Mouse (Mus musculus) frontal cortex, postnatal 14 days (tissue): ENCODE measurements around the gene Ugt1a9.

Experiments
- DNase-seq, 2 experiments: peaks; one replicate each; pipeline ENCODE4 v3.0.0; 2022; ENCODE audit warnings: low spot score in 2 of 2

Gene Ugt1a9

DNA sequence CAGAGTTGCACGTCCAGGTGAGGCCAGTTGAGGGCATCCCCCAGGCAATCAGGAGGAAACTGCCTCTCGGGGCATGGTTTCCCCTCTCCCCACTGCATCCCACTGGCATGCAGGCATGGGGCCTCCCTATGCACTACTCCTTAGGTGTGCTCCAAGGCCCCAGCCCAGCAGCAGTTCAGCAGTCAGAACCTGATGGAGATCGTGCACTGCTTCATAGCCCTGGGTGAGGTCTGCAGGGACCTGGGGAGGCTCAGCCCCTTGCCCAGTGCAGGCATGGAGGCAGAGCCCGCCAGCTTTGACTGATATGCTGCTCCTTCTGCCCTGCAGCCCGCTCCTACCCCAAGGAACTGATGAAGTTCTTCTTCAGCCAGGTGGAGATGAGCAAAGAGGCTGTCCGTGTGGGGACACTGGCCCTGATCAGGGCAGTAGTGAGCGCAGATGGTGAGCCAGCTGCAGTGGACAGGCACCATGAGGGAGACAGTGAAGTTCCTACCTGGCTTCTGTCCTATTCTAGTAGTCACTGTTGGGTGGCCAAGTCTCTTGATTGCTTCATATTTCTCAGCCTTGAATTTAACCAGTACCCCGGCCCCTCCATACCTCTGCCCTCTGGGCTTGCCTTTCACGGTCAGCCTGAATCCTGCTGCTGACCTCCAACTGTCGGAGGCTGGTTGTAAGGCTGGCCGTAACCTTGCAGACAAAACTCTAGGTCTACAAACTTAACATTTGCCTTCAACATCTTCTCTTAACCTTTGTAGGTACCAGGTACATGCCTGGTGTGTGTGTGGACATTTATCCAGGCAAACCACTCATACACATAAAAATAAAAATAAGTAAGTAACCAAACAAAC, 164.7 kb downstream of the Ugt1a9 start:
- DNase-seq: no peak

DNA sequence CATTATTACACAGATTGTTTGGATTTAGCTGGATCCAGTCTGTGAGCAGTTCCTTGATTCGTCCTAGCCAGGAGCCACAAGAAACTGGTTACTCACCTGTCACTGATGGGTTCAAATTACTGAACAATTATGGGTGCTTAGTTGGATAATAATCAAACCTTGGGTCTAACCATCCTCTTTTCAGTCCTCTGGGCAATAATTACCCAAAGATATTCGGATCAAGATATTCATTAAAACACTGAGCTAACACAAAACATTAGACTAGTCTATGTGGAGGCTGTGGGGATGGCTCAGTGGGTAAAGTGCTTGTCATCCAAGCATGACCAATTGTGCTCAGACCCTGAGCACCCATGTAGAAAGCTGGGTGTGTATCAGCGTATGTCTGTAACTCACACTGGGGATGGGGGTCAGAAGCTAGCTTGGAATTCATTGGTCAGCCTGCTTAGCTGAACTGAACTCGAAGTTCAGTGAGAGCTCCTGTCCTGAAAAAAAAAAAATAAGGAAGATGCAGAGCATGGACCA, 165.4 kb downstream of the Ugt1a9 start:
- DNase-seq: no peak

DNA sequence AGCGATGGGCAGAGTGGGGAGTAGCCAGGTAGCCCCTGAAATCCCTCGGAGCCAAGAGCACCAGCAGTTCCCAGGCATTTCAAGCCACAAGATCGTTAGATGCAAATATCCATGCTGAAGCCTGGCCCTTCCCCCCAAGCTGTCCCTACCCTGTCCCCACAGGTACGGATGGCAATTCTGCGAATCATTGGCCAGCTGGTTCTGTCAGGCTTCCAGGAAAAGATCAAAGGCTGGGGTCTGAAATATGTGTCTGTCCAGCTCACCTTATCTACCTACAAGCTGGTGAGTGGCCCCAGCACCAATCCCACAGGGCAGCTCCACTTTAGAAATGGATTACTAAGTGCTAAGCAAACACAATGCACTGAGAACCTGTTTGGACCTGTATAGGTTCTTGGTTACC, 166.7 kb downstream of the Ugt1a9 start:
- no peak for DNase-seq

DNA sequence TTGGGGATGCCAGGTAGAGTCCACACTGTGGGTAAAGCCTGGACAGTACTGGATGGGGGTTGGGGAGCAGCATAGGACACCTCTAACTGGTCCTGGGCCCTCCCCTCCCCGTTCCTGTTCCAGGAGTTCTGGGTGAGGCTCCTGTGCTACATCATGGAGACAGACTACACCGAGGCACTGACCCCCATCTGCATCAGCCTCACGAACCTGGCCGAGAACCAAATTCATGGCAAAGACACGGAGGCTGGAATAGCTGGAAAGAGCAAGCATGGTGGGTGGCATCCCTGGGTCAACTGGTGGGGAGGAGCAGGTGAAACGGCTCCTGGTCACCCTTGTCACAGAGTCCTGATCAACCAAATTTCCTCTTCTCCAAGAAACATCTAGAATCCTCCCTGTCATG, 168.2 kb downstream of the Ugt1a9 start:
- DNase-seq: no peak

DNA sequence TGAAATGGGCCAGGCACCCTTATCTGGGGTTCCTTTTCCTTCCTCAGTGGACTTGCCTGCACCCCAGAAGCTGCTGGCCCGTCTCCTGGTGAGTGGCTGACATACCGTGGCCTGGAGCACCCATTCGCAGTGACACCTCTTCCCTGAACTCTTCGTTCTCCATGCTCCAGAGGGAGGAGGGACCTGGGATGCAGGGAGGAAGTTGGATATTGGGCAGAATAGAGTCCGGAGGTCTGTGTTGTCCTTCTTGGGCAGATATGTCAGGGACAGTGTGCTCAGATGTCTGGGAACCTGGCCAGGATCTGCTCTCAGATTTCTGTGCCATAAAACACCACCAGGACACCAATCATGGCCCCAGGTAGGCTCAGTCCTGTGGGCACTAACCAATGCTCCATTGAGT, 169.5 kb downstream of the Ugt1a9 start:
- DNase-seq: no peak

DNA sequence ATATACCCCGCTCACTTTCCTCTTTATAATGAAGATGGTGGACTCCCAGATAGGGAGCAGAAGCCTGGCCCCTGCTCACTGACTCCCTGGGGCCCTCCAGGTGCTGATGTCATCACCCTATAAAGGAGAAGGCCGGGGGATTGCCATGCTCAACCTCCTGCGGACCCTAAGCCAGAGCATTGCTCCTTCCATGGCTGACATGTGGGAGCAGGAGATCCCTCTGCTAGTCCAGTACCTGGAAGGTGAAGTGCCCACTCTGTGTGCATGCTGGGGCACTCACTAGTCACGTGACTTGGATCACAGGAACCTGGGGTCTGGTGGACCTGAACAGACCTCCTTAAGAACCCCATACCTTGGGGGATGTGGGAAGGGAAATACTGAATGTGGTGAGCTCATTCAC, 170.0 kb downstream of the Ugt1a9 start:
- no peak for DNase-seq

DNA sequence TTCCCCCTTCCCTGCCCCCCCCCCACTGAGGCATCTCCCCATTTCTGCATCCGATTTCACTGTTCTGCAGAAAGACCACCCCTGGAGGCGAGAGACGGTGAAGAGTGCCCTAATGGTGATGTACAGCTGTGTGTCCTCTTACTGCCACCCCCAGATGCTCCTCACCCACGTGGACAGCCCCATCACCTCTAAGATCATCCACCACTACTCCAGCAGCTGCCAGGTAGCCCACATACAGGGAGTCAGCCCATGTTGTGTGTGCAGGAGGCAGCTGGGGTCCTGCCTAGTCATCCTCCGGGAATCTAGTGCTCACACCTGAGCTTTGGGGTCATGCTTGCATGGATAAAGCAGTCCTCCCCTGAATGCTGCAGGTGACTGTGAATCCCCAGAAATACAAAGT, 173.3 kb downstream of the Ugt1a9 start:
- no peak for DNase-seq

DNA sequence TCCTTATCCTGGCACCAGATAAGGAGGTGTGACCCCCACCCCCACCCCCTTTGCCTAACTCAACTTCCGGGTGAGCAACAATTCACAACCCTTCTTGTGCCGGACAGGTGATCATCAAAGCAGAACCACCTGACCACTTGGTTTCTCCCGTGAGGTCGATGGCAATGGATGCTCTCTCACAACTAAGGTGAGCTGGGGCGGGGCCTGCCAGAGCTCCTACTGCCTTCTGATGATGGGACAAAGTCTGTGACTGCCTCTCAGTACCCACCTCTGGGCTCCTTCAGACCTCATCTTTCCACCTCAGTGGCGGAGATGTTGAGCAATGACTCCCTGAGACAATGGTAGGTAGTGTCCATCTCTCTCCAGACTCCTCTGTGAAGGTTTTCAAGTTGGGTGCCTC, 175.3 kb downstream of the Ugt1a9 start:
- no peak for DNase-seq

DNA sequence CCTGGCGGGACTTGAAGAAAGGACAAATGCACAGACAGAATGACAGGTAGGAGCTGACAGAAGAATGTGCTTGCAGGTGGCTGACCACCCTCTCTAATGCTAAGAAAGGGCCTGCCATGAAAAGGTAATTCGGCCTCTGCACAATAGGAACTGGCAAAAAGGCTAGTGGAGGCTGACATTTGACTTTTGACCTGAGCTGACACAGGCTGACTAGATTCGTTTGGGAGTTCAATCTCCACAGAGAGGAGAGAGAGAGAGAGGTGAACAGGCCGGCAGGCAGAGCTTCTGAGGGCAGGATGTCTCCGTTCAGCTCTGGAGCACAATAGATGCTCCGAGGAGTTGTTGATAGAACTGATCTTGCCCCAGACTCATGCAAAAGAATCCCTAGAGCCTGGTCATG, 175.8 kb downstream of the Ugt1a9 start:
- DNase-seq: no peak

DNA sequence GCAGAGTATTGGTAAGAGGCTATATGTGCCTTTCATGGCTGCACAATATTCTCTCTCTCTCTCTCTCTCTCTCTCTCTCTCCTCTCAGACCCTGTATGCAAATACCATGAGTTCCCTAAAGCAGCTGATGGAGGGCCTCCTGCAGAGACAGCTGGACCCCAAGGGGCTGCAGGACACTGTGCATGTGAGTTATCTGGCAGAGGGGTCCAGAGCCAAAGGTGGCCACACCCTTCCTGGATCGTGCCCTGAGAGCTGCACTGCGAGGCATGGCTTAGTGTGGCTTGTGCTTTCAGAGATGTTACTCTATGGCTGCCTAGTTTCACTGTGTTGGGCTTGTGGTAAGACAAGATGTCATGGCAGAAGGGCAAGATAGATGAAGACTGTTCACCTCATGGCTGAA, 177.1 kb downstream of the Ugt1a9 start:
- no peak for DNase-seq

DNA sequence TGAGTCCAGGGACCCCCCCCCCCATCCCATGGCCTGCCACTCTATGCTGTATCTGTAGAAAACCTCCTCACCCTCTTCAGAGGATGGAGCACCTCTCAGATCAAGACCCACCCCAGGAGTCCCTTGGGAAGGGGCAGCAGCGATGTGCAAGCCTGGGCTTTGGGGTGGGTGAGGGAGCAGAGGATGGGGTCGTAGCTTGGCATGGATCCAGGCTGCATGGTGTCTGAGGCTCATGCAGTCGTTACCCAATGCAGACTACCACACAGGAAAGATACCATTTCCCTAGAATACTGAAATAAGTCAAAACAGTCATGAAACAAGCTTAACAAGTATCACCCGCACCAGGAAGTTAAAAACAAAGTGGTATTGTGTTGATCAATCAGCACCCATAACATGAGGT, 178.1 kb downstream of the Ugt1a9 start:
- DNase-seq: no peak

DNA sequence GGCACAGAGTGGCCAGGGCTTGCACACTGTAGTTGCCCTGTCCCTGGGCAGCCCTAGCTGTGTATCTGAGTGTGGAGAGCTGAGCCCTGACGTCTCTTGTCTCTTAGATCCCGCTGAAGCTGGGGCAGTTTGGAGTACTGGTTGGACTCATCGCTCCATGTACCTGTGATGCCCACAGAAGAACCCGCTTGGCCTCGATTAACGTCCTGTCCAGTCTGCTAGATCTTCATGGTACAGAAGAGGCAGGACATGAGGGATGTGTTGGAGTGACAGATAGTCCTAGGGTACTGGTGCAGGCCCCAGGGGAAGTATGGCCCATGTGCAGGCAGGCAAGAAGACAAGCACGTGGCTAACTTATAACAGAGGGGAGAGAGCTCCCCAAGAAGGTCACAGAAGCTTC, 179.0 kb downstream of the Ugt1a9 start:
- no peak for DNase-seq

DNA sequence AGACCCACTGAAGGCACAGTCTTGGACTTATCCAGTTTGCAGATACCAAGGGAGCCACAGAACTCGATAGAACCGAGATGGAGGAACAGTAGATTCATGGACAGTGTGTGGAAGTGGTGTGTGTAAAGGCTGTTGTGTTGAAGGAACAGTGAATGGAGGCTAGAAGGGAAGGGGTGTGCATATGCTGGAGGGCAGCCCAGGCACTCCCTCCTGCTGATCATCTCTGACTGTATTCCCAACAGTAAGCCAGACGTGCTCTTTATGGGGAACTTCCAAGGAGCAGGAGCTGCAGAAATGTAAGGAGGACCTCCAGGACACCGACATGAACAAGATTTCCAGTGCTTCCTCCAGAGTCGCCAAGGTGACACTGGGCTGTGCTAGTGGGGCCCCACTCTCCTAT, 179.4 kb downstream of the Ugt1a9 start:
- no peak for DNase-seq

DNA sequence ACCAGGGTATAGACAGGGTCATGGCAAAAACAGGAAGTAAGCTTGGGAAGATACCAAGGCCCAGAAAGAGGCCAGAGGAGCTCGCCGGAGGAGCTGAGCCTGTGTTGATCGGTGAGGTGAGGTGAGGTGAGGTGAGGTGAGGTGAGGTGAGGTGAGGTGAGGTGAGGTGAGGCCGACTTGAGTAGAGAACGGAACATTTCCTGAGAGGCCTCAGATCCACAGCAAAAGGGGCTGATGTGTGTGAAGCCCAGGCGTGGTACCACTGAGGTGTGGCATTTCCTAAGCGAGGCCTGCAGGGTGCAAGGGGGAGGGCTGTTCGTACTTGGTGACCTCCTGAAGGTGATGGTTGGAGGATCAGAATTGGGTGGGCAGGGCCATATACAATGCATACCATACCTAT, 182.5 kb downstream of the Ugt1a9 start:
- DNase-seq: no peak

DNA sequence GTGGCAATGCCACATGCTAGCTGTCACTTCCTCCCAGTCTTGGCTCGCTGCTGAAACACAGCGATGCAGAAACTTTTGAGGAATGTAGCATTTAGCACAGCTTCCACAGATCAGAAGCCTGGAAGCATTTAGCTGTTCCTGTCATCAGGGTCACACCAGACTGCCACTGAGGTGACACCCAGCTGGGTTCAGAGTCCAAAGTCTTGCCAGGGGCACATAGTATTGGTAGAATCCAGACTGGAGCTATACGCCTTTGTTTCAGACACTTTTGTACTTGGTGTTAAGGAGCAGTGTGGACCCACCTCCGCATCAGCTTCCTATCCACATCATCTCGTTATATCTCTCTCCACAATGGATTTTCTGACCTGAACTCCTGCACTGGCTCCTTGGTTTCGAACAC, 182.9 kb downstream of the Ugt1a9 start:
- no peak for DNase-seq

DNA sequence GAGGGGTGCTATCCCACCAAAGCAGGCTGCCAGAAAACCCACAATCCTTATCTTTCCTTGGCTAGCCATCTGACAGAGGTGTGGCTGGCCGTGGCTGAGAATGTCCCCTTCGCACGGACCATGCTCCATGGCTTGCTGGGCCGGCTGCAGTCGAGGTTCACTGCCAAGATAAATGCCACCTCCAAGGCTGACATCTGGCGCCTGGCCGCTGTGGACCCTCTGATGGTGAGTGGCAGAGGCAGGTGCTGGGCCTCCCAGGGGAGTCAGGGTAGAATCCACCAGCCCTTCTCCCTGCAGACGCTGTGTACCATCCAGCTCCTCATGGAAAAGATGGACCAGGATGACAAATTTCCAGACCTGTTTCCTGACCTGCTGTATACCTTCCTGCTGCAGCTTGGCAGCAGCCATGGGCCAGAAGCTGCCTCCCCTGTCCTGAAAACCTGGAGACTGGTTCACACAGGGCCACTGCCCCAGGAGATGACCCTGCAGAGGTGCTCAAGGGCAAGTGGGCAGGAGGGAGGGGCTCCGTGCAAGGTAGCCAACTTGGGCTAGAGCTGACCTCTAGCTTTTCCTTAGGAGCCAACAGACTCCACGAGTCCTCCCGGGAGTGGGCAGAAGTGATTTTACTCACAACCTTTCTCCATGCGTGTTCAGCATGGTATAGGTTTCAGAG, 184.3 kb downstream of the Ugt1a9 start:
- DNase-seq: no peak

DNA sequence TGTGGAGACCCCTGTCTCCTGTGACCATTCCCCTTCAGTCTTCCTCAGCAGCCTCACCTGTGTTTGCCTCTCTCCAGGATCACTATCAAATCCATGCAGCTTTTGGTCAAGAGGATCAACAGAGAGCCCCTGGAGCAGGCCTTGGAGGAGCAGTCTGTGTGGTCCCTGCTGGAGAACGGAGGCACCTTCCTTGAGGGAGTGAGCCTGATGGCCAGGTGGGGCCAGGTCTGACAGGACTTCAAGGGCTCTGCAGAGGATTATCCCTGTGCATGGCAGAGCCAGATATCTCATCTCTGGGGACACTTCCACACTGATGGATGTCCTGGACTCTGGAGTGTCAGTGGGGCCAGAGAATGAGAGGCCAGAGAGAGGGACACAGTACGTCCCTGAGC, 184.9 kb downstream of the Ugt1a9 start:
- no peak for DNase-seq

DNA sequence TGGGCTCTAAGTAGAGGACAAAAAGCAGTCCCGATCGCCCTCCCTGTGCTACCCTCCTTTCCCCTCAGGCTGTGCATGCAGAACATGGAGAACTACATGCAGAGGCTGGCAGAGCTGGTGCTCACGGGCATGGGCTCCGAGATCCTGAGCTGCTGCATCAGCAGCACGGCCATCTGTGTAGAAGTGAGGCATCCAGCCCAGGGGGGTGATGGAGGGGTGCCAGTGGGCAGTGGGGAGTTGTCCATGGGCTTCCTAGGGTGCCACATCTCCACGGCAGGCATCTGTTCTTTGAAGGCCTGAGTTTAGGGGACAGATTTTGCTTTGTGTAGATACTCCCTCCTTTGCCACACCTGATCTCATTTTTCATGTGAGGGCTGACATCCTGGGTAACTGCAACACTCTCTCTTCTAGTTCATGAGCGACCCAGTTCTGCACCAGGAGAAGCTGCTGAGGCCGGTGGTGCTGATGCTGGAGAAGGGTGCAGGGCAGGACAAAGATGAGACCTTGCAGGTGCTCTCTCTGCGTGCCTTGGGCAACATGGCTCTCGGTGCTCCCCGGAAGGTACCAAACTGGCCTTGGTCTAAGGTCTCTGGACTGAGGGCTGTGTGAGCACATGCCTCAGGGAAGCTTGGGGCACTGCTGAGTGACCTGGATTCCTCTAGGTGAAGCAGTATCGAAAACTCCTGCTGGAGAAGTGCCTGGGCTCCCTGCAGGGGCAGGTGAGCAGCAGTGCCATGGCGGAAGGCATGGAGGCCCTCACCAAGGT, 185.6 kb downstream of the Ugt1a9 start:
- no peak for DNase-seq

DNA sequence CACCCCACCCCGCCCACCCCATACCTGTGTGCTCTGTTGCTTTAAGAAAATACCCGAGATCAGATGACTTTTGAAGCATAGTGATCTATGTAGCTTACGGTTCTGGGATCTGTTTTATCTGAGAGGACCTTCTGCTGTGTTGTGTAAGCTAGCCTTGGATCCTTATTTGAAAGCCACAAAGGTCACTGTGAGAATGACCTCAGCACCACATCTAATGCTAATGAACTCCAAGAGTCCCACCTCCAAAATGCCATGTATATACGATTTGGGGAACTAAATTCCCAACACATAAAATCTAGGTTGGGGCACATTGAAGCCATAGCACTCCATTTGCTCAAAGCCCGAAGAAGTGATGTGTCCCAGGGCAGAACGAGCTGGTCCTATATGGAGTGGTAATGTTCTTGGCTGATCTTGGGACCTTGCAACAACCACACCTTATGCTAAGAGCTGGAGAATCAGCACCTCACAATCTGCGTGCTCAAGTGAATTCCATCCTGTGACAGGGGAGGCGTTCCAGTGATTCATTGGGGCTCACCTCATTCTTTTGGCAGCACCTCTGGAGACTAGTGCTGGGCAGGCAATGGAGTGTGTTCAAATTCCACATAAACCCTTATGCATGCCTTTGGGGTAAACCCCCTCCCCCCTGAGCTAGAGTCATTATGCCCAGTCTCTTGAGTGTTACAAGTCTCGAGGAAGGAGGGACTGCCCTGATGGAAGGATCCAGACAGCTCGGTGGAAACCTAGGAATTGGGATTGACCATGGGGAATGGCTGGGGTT, 186.5 kb downstream of the Ugt1a9 start:
- no peak for DNase-seq

DNA sequence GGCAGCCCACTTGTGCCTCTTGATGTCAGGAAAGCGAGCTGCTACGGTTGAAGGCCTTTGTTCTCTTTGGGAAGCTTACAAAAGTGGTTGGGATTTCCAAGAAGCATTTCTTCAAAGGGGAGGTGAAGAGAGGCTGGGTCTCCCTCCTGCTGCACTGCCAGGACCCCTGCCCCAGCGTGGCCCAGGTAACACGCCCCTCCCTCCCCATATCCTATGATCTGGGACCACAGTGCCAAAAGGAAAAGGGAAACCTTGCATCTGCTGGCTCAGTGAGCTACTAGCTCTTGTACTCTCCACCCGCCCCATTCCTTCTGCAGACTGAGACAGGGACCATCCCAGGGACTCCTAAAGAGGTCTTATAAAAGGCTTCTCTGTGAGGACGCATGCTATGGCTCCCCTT, 187.1 kb downstream of the Ugt1a9 start:
- DNase-seq: no peak

DNA sequence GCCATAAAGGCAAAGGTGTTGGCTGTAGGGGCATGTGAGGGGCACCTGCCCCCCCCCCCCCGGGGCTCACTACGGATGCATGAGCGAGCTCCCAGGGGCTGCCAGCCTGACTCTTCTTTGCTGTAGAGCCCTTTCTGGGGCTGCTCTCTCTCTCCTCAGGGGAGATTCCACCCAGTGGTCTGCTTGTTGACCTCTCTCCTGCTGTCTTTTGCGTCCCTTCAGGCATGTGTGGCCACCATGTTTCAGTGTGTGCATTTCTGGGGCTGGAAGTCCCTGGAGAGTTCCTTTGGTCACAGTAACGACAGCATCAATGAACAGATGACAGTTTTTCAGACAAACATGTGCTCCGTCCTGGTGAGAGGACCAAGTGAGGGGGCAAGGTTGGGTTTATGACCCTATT, 187.8 kb downstream of the Ugt1a9 start:
- DNase-seq: no peak
